Mouse (Mus musculus) CH12.LX (cell line): ENCODE data around the gene Polr1c. TPM values are rescaled to one million over a fixed set of nuclear protein-coding genes. Genes with fewer than 3 reads are reported as not detected.

ENCODE experiments used
- DNase-seq: peaks from one replicate; pipeline ENCODE4 v3.0.0-alpha.2; 2013; ENCODE audit errors: extremely low read depth
- H3K27ac ChIP-seq: 2 replicates; pipeline ENCODE4 v1.5.1; 2012; ENCODE audit warnings: low read depth, mild to moderate bottlenecking, control low read depth, moderate library complexity; ENCODE audit not compliant: insufficient read depth
- H3K27me3 ChIP-seq: replicated peaks from 2 replicates; pipeline ENCODE3; 2012; ENCODE audit warnings: inconsistent platforms
- H3K36me3 ChIP-seq, 2 experiments: replicated peaks in 1 of 2; 2 replicates each; pipeline versions ENCODE3 to v1.6.1; 2012; ENCODE audit warnings: inconsistent platforms in 1 of 2, low read length in 1 of 2, mild to moderate bottlenecking in 1 of 2, mixed read lengths in 1 of 2, moderate library complexity in 1 of 2; ENCODE audit not compliant: control insufficient read depth in 1 of 2, insufficient read depth in 1 of 2
- H3K4me1 ChIP-seq, 2 experiments: 2 replicates each; pipeline ENCODE4 v1.6.1; 2012; ENCODE audit warnings: inconsistent platforms in 1 of 2, moderate library complexity in 1 of 2; ENCODE audit not compliant: insufficient read depth in 2 of 2, control insufficient read depth in 1 of 2
- H3K4me2 ChIP-seq: 2 replicates; pipeline ENCODE4 v1.6.1; 2012; ENCODE audit warnings: low read depth, mild to moderate bottlenecking, control low read depth; ENCODE audit not compliant: poor library complexity, insufficient read depth, severe bottlenecking
- H3K4me3 ChIP-seq, 3 experiments: fragments of 150-350 bp in 1 of 3; sonication (generic) in 1 of 3; replicated peaks in 1 of 3; 2 replicates each; pipeline versions ENCODE3 to v1.5.1; 2011 to 2012; ENCODE audit warnings: low read depth in 2 of 3, low read length in 2 of 3, mild to moderate bottlenecking in 2 of 3, moderate library complexity in 2 of 3, control low read depth in 1 of 3, improper control_type of control experiment in 1 of 3, inconsistent platforms in 1 of 3, mixed read lengths in 1 of 3; ENCODE audit not compliant: poor library complexity in 1 of 3
- H3K79me2 ChIP-seq: replicated peaks from 2 replicates; pipeline ENCODE4 v1.6.1; 2012; ENCODE audit warnings: mild to moderate bottlenecking, moderate library complexity; ENCODE audit not compliant: control insufficient read depth, poor library complexity, insufficient read depth, severe bottlenecking; ENCODE audit errors: extremely low read depth
- H3K9ac ChIP-seq: 2 replicates; pipeline ENCODE4 v1.6.1; 2012; ENCODE audit warnings: low read depth, mild to moderate bottlenecking, control low read depth, moderate library complexity; ENCODE audit not compliant: insufficient read depth
- H3K9me3 ChIP-seq: replicated peaks from 2 replicates; pipeline ENCODE3; 2012; ENCODE audit warnings: low read length, inconsistent platforms, mixed read lengths
- BHLHE40 ChIP-seq: IDR thresholded peaks from 2 replicates; pipeline ENCODE4 v1.6.1; 2011; ENCODE audit warnings: mild to moderate bottlenecking, low read depth, low read length, improper control_type of control experiment
- CTCF ChIP-seq, 2 experiments: IDR thresholded peaks in 1 of 2; conservative IDR thresholded peaks in 1 of 2; 2 replicates each; pipeline ENCODE4 v1.5.1; 2011 to 2012; ENCODE audit warnings: low read depth in 2 of 2, low read length in 2 of 2, improper control_type of control experiment in 1 of 2, inconsistent platforms in 1 of 2, mild to moderate bottlenecking in 1 of 2, moderate library complexity in 1 of 2
- ELF1 ChIP-seq: IDR thresholded peaks from 2 replicates; pipeline ENCODE4 v1.6.1; 2014; ENCODE audit warnings: low read depth, mild to moderate bottlenecking, inconsistent platforms, low read length, improper control_type of control experiment
- EP300 ChIP-seq: IDR thresholded peaks from 2 replicates; pipeline ENCODE4 v1.6.1; 2011; ENCODE audit warnings: low read length, improper control_type of control experiment
- HCFC1 ChIP-seq: IDR thresholded peaks from 2 replicates; pipeline ENCODE4 v1.6.1; 2012; ENCODE audit warnings: low read depth, mild to moderate bottlenecking, inconsistent platforms, low read length, improper control_type of control experiment
- IRF4 ChIP-seq: IDR thresholded peaks from 2 replicates; pipeline ENCODE4 v1.6.1; 2014; ENCODE audit warnings: low read depth, mild to moderate bottlenecking, inconsistent platforms, low read length, improper control_type of control experiment
- JUN ChIP-seq: IDR thresholded peaks from 2 replicates; pipeline ENCODE4 v1.6.1; 2011; ENCODE audit warnings: low read depth, mild to moderate bottlenecking, low read length, improper control_type of control experiment, moderate library complexity; ENCODE audit not compliant: insufficient read depth
- JUND ChIP-seq: conservative IDR thresholded peaks from 2 replicates; pipeline ENCODE4 v1.6.1; 2011; ENCODE audit warnings: low read depth, low read length, improper control_type of control experiment
- KAT2A ChIP-seq: IDR thresholded peaks from 2 replicates; pipeline ENCODE4 v1.6.1; 2012; ENCODE audit warnings: low read length, improper control_type of control experiment, inconsistent platforms; ENCODE audit not compliant: insufficient replicate concordance
- MEF2A ChIP-seq: IDR thresholded peaks from 2 replicates; pipeline ENCODE4 v1.6.1; 2014; ENCODE audit warnings: low read depth, mild to moderate bottlenecking, inconsistent platforms, low read length, improper control_type of control experiment, borderline replicate concordance
- MXI1 ChIP-seq: IDR thresholded peaks from 2 replicates; pipeline ENCODE4 v1.6.1; 2011; ENCODE audit warnings: mild to moderate bottlenecking, low read depth, low read length, improper control_type of control experiment
- NELFE ChIP-seq: IDR thresholded peaks from 2 replicates; pipeline ENCODE4 v1.6.1; 2011; ENCODE audit warnings: low read depth, low read length, improper control_type of control experiment
- NRF1 ChIP-seq: IDR thresholded peaks from 2 replicates; pipeline ENCODE4 v1.6.1; 2014; ENCODE audit warnings: low read depth, mild to moderate bottlenecking, inconsistent platforms, low read length, improper control_type of control experiment, moderate library complexity
- PAX5 ChIP-seq: IDR thresholded peaks from 2 replicates; pipeline ENCODE4 v1.6.1; 2012; ENCODE audit warnings: low read length, inconsistent platforms, mixed read lengths
- POLR2A ChIP-seq: IDR thresholded peaks from 2 replicates; pipeline ENCODE4 v1.6.1; 2011; ENCODE audit warnings: low read depth, mild to moderate bottlenecking, improper control_type of control experiment, low read length
- RAD21 ChIP-seq: IDR thresholded peaks from 2 replicates; pipeline ENCODE4 v1.6.1; 2011; ENCODE audit warnings: low read depth, mild to moderate bottlenecking, low read length, improper control_type of control experiment, moderate library complexity
- SMC3 ChIP-seq: IDR thresholded peaks from 2 replicates; pipeline ENCODE4 v1.6.1; 2011; ENCODE audit warnings: low read depth, low read length, improper control_type of control experiment
- TBP ChIP-seq: conservative IDR thresholded peaks from 2 replicates; pipeline ENCODE4 v1.6.1; 2011; ENCODE audit warnings: low read depth, low read length, improper control_type of control experiment
- ZC3H11A ChIP-seq: IDR thresholded peaks from 2 replicates; pipeline ENCODE4 v1.6.1; 2012; ENCODE audit warnings: low read depth, mild to moderate bottlenecking, inconsistent platforms, low read length, improper control_type of control experiment
- ZNF384 ChIP-seq: IDR thresholded peaks from 2 replicates; pipeline ENCODE4 v1.6.1; 2012; ENCODE audit warnings: low read depth, low read length, improper control_type of control experiment, inconsistent platforms
- dilution Hi-C: fragments of 300-500 bp; cut with MboI; formaldehyde crosslinking; loops from 2 replicates; pipeline ENCODE4 v1.14.3; 2020; ENCODE audit warnings: low sequenced_read_pairs; ENCODE audit not compliant: extremely low pct_unique_long_range_greater_than_20kb, extremely low pct_ligation_motif_present
- in situ Hi-C: fragments of 300-500 bp; cut with MboI; formaldehyde crosslinking; loops from 3 replicates; pipeline ENCODE4 v1.14.3; 2019; ENCODE audit warnings: low sequenced_read_pairs, low pct_ligation_motif_present, low pct_unique_long_range_greater_than_20kb, mixed read lengths
- polyA plus RNA-seq: library from polyadenylated mRNA; unstranded; fragments of >175 nt; gene quantifications from 2 replicates; pipeline ENCODE4 v1.2.1, GENCODE M21; 2012; ENCODE audit warnings: low read depth; ENCODE audit not compliant: insufficient read length
- total RNA-seq, 2 experiments: library from RNA; depleted of rRNA; stranded (reverse); fragments of 300-350 nt in 1 of 2; fragments of >200 nt in 1 of 2; gene quantifications; 2 replicates each; pipeline ENCODE4 v1.2.3; 2012 to 2014

Gene Polr1c
- total and polyA plus RNA-seq, 3 experiments, result 356 to 433 (median 367) TPM

DNA sequence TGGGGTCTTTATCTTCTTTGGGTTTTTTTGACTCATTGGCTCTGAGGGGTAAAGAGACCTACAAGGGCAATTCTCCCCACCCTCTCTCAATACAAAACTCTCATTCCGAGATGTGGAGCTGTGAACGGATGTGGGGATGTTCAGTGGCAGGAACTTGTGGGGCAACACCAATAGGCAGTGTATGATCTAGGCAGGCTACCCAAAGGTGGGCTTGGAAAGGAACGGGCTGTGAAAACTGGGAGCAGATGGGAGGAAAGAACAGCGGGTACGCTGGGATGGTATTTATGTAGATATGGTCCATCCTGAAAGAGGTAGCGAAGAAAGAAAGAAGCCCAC lies 49.1 kb upstream of the Polr1c start:
- Histone ChIP-seq H3K9me3 (peaks cover 1% of the 10 kb centered on the region), H3K27me3 (peaks cover 57% of the 10 kb centered on the region), H3K4me1 (peaks cover 8 to 10% of the 10 kb centered on the region in 2 experiments), H3K4me3 (no peak overlapping the region), H3K4me2 (peak overlapping the region; percentile 86), H3K36me3 (no peaks in the 10 kb centered on the region), H3K9ac (no peak overlapping the region), H3K79me2 (no peaks in the 10 kb centered on the region), H3K27ac (no peak overlapping the region)
- TF ChIP-seq MXI1 (no peak; the same call in 1 of the 2 replicates), TBP (no peak), NELFE (no peak), JUN (no peak), SMC3 (no peak), ZC3H11A (no peak), HCFC1 (no peak), NRF1 (no peak), ZNF384 (no peak), BHLHE40 (no peak), RAD21 (no peak)
- dilution Hi-C loops, result no loop called here
- in situ Hi-C loops, result no loop called here
- DNase-seq, result no peak

DNA sequence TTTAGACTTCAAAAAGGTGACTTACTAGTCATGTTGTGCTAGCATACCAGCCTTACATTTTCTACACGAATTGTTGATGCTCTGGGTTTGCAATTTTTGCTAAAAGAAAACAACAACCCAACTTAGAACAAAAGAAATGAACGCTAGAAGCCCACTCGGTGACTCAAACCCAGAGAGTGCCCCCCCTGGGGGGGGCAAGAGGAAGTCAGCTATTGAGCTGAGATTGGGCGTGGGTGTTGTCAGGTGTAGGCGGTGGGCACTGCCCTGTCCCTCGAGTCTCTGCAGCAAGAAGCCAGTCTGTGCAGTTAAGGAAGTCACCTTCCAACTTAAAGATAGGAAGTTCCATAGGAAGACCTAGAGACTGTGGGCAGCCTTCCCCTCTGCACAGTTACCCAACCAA lies 48.7 kb upstream of the Polr1c start:
- 0 out of 2 replicates have a peak overlapping the region, but pooled peaks have one; percentile 2 for H3K4me2 ChIP-seq
- H3K4me3 ChIP-seq, result no peak overlapping the region
- H3K4me1 ChIP-seq, result peaks cover 8 to 10% of the 10 kb centered on the region in 2 experiments
- peaks cover 59% of the 10 kb centered on the region for H3K27me3 ChIP-seq
- TF ChIP-seq RAD21 (no peak), IRF4 (peak; percentile 69), ELF1 (no peak), JUND (0 out of 2 replicates have a peak, but pooled peaks have one; percentile 35), EP300 (no peak)
- TF ChIP-seq, all 38 proteins: peak for 2
- no peaks in the 10 kb centered on the region for H3K36me3 ChIP-seq
- H3K79me2 ChIP-seq, result no peaks in the 10 kb centered on the region
- H3K27ac ChIP-seq, result no peak overlapping the region
- dilution Hi-C loops, result no loop called here
- H3K9ac ChIP-seq, result no peak overlapping the region
- in situ Hi-C loops, result no loop called here
- H3K9me3 ChIP-seq, result peaks cover 1% of the 10 kb centered on the region
- DNase-seq, result no peak

DNA sequence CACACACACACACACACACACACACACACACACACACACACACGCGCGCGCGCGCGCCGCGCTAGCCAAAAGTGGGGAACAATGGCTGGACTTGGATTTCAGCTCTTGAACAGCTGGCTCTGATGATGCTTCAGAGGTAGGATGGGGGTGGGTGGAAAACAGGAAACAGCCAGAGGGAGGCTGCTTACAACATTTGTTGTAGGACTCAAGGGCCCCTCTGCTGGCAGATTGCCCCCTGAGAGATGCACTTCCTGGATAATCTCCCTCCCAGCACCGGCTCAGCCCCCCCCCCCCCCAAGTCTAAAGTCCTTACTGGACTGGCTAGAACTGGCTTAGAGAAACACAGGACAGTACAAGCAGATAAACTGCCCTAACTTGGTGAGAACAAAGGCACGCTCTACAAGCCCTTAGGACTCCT lies 39.8 kb upstream of the Polr1c start:
- Histone ChIP-seq H3K27me3 (peaks cover 15% of the 10 kb centered on the region), H3K4me2 (no peak overlapping the region), H3K9me3 (no peaks in the 10 kb centered on the region), H3K9ac (no peak overlapping the region), H3K4me3 (no peak overlapping the region), H3K36me3 (no peaks in the 10 kb centered on the region), H3K79me2 (no peaks in the 10 kb centered on the region), H3K4me1 (peaks cover 7% of the 10 kb centered on the region in 2 experiments), H3K27ac (no peak overlapping the region)
- no peak for TF ChIP-seq ZNF384
- TF ChIP-seq MEF2A, result no peak
- no peak for TF ChIP-seq TBP
- TF ChIP-seq KAT2A, result no peak
- no peak for TF ChIP-seq POLR2A
- no peak for TF ChIP-seq NRF1
- no peak for TF ChIP-seq CTCF (conservative IDR thresholded peaks at IDR 0.05 in 1 of 2, IDR thresholded peaks at IDR 0.05 in 1 of 2; ENCODE audit: low read depth in 2 of 2, low read length in 2 of 2)
- no peak for TF ChIP-seq SMC3
- TF ChIP-seq PAX5, result no peak
- DNase-seq, result no peak
- in situ Hi-C loops, result no loop called here
- dilution Hi-C loops, result no loop called here
